Mouse (Mus musculus) CD4-positive, CD25-positive, alpha-beta regulatory T cell, adult 2 months (primary cell): ENCODE data around the gene Kcnk4.
"Not testable (repeated sequence)": the region's sequence is repeated elsewhere in the genome, so short reads cannot be mapped to it uniquely, and the experiment has no call there.

Experiments
- DNase-seq: peaks from one replicate; pipeline ENCODE4 v3.0.0-alpha.2; 2012; ENCODE audit warnings: low read depth, low spot score

Gene Kcnk4

DNA sequence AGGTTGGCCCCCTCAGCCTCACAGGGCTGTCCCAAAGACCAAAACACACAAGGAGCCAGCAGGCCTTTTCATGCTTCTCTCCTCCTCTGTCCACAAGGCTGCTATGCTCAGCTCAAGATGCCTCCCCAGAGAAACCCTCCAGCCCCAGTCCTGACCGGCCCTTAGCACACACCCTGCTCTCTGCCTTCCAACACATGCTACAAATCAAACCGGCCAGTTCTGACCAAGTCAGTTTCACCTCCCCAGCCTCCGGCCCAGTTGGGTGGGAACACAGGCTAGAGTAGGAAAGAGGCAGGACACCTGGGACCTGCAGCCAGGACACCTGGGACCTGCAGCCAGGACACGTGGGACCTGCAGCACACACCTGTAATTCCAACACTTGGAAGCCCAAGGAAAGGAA is 17.8 kb downstream of the Kcnk4 start:
- DNase-seq, result no peak

- DNase-seq, result no peak
These were observed 19.0 kb downstream of the Kcnk4 start for GRCm38 (mm10) chr19:6915276-6915675.

DNA sequence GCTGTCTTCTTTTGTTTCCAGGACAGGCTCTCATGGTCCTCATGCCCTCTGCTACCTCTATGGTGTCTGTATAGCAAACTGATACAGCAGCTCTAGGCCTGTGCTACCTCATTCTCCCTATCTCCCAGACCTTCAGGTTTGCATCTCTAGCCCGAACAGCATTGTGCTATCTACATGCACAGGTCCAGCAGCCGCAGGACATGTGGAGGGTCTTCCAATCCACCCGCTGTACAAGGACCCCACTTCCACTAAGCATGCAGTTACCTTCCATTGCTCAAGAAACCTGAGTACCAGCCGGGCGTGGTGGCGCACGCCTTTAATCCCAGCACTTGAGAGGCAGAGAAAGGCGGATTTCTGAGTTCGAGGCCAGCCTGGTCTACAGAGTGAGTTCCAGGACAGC is 19.8 kb downstream of the Kcnk4 start:
- no peak for DNase-seq

GRCm38 (mm10) chr19:6913991-6914390 is 20.3 kb downstream of the Kcnk4 start:
- no peak for DNase-seq

GRCm38 (mm10) chr19:6913036-6913435 is 21.3 kb downstream of the Kcnk4 start:
- no peak for DNase-seq

GRCm38 (mm10) chr19:6912205-6912970 is 21.9 kb downstream of the Kcnk4 start:
- DNase-seq, result no peak

DNA sequence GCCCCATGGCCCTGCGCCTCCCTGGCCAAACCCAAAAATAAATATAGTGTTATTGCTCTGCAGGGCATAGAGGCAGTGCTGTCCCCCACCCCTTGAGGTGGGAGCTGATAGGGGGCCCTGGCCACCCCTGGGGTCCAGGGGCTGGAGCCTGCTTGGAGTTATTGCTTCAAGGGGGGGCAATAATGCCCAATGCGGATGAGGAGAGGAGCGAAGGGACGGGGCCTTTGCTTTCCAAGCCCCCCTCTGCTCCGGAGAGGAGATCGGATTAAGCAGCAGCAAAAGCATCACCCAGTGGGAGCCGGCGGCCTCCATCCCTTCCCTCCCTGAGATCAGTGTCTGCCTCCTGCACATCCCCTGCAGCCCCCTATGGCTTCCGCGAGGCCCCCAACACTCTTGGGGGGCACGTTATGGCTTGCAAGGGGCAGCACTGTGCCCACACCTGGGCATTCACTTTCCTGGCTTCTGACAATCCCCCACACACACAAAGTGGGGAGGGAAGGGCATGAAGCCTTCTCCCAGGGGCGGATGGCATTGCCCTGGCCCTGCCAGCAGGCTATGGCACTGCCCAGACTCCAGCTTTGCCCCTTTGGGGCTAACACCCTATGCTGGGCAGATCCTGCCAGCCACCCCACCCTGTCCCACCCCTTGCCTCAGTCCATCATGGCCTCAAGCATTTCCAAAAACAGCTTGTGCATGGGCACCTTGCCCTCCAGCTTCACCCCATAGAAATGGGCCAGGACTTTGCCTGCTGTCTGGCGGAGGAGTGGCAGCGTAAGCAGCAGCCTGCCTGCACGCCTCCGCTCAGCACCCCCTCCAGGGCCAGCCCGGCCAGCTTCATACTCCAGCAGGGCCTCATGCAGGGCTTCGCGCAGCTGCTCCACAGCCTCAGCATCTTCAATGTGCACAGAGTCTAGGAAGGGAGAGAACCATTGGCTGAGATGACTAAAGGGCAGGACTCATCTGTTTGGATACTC is 22.9 kb downstream of the Kcnk4 start:
- no peak for DNase-seq

- peak; percentile 60 for DNase-seq
These were observed 24.0 kb downstream of the Kcnk4 start for GRCm38 (mm10) chr19:6910306-6910705.

DNA sequence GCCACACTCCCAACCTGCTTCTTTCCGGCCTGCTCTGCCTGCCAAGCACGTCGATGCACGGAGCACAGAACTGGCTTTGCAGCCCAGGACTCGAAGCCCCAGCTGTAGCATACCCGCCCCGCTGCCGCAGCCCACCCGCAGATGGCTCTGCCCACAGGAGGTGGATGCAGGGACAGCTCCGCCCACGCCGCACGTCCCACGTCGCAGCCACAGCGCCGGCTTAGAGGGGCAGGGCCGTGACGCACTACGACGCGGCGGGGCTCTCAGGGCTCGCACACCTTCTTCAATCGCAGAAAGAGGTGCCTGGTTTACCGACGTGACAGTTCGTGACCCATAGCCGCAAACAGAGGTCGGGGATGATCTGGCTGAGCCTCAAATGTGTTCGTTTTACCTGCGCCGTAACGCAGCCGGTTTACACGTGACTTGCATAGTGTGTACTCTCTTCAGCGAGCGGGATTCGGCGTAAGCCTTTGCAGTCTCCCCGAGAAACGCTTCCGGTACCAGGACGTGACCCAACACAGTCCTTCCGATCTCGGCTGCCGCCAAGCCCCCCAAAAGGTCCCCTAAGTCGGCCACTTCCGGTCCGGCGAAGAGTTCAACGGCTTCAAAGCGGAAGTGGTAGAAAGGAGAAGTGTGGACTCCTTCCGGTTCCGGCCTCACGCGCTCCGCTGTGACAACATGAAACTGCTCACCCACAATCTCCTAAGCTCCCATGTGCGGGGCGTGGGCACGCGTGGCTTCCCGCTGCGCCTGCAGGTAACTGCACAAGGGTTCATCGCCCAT is 24.6 kb downstream of the Kcnk4 start, which contains the start of the genes Trmt112 and Prdx5:
Gene Trmt112 (plus strand): TSS at position 192 of the 783 bp plus-strand sequence.
Gene Prdx5 (minus strand): TSS at position 600 of the 783 bp plus-strand sequence.
- peak; percentile 95 for DNase-seq

GRCm38 (mm10) chr19:6909021-6909420 is 25.3 kb downstream of the Kcnk4 start:
- DNase-seq, result no peak

DNA sequence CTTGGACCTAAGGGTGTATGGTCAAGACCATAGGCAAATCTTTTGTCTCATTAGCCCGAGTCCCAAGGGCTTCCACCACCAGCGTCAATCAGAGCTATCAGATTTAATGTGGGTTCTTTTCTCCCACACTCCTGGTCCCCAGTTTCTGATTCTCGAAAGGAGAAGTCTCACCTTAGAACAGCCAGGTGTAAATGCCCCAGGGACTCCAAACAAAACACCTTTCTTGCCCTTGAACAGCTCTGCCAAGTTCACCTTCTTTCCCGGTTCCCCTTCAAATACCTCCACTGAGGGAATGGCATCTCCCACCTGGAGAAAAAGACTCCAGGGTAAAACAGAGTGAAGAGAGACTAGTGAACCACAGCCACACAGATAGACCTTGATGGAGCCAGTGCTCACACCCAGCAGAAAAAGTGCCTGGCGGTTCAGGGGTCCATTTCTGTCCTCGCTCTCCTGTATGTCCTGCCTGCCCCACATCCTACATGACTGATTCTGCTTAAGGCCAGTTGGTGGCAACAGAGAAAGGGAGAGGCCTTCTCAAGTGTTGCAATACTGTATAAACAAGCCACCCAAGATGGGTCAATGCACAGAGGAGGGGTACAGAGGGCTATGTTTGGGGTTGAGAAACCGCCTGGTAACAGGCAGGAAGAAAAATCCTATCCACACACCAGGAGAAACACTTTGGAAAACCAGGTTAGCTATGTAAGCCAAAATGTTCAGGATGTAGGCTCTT is 26.3 kb downstream of the Kcnk4 start:
- DNase-seq, result no peak

GRCm38 (mm10) chr19:6907094-6907493 is 27.2 kb downstream of the Kcnk4 start:
- no peak for DNase-seq

DNA sequence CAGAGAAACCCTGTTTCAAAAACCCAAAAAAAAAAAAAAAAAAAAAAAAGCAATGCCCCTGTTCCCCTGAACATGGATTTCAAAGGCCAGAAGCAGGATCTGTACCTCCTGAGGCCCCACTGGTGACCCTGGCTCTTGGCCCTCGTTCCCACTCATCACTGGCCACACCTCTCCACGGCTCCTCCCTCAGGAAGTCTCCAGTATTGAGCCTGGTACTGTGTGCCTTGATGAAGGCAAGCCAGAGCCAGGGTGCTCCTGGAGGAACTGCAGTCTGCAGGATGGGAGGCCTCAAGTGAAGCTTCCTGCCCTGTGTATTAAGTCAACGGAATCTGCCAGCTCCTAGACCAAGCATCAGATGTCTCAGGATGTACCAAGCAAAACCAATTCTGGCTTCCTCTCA is 28.1 kb downstream of the Kcnk4 start:
- DNase-seq, result no peak

DNA sequence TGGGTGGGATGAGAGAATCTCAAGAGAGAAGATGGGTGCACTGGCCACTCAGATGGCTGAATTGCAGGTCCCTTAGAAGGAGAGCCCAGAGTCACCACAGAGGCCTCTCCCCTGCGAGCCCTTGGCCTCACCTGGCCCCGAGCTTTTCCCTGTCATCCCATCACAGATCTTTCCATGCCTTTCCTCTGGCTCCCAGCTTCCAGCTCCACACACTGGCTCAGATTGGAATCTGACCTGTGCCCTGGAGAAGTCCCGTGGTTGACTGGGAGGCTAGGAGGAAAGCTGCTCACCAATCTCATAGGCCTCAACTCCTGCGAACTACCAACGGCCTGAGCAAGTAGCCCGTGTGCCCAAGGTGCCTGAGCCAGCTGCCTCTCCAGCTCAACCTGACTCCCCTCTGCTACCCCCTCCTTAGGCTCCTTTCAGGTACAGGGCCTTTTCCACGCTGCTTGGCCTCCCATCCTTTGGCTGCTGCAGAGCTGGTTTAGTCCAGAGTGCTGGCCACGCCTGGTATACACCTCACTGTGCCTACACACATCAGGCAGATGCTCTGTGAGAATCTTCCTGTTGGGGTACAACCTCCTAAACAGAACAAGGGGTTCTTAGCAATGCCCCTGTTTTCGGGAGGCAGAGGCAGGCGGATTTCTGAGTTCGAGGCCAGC is 28.7 kb downstream of the Kcnk4 start:
- DNase-seq, result no peak

DNA sequence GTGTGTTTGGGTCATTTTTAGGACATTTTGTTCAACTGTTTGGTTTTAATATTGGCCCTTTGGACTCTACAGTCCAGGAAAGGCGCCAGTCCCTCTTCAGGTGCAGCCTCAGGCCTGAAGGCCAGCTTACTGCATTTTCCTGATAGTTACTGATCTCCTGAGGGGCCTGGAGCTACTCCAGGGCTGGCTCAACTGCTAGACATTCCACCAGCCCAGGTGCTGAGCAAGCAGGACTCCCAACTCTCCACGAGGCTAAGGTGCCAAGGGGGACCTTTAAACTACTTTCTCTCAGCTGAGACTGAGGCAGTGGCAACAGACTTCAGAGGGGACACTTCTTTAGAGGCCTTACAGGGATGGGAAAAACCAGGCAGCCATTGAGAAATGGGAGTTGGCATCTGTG is 29.5 kb downstream of the Kcnk4 start:
- no peak for DNase-seq

GRCm38 (mm10) chr19:6903031-6903430 is 31.3 kb downstream of the Kcnk4 start:
- no peak for DNase-seq

DNA sequence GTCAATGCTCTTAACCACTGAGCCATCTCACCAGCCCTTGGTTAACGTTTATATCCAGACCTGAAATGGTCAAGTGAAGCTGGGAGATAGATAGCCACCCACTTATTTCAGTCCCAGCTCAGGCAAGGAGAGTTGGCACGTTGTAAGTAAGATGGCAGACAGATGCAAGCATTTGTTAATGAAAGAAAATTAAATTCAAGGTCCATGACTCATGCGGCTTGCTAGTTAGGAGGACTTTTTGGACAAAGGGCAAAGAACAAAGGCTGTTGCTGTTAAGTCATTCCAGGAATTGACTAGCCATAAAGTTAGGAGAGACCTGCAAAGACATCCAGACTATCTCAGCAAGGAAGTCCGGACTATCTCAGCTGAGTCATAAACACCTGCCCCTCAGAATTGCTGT is 34.7 kb downstream of the Kcnk4 start:
- DNase-seq, result no peak

GRCm38 (mm10) chr19:6895608-6896305 is 38.6 kb downstream of the Kcnk4 start:
- DNase-seq, result not testable (repeated sequence)

- no peak for DNase-seq
These were observed 40.4 kb downstream of the Kcnk4 start for GRCm38 (mm10) chr19:6893731-6894451.
